Mouse (Mus musculus) G1E (cell line): ENCODE results near the gene Slc25a21. TPM values are rescaled to one million over a fixed set of nuclear protein-coding genes. Genes with fewer than 3 reads are reported as not detected.

Source experiments
- ATAC-seq: 2 replicates; pipeline ENCODE4 v1.8.0; 2016; ENCODE audit warnings: mild to moderate bottlenecking; ENCODE audit not compliant: insufficient number of reproducible peaks, poor library complexity, low FRiP score, severe bottlenecking; ENCODE audit errors: extremely low read depth
- DNase-seq: peaks from one replicate; pipeline ENCODE4 v3.0.0; 2012; ENCODE audit warnings: low spot score
- H3K27me3 ChIP-seq: 2 replicates; pipeline ENCODE4 v1.6.1; 2012; ENCODE audit warnings: mild to moderate bottlenecking, low read length, inconsistent platforms; ENCODE audit not compliant: insufficient read depth
- H3K36me3 ChIP-seq: replicated peaks from 2 replicates; pipeline ENCODE3; 2012; ENCODE audit warnings: mild to moderate bottlenecking, inconsistent platforms
- H3K4me1 ChIP-seq: 2 replicates; pipeline ENCODE4 v1.6.1; 2012; ENCODE audit warnings: low read depth, low read length, inconsistent platforms, mixed read lengths; ENCODE audit not compliant: insufficient read depth
- H3K4me3 ChIP-seq: 2 replicates; pipeline ENCODE4 v1.5.1; 2012; ENCODE audit warnings: low read depth, mild to moderate bottlenecking, inconsistent platforms, low read length, moderate library complexity, mixed read lengths
- H3K9me3 ChIP-seq: replicated peaks from 2 replicates; pipeline ENCODE4 v1.6.1; 2012; ENCODE audit warnings: inconsistent platforms
- CTCF ChIP-seq: IDR thresholded peaks from 2 replicates; pipeline ENCODE4 v1.5.1; 2012; ENCODE audit warnings: low read depth, low read length, inconsistent platforms, mixed read lengths
- GATA1 ChIP-seq: IDR thresholded peaks from 2 replicates; pipeline ENCODE4 v1.6.1; 2012; ENCODE audit warnings: borderline replicate concordance, low read length, inconsistent platforms, mixed read lengths
- GATA2 ChIP-seq: IDR thresholded peaks from 2 replicates; pipeline ENCODE4 v1.6.1; 2012; ENCODE audit warnings: low read depth, low read length, inconsistent platforms, borderline replicate concordance
- POLR2AphosphoS5 ChIP-seq: IDR thresholded peaks from 2 replicates; pipeline ENCODE4 v1.6.1; 2012; ENCODE audit warnings: low read depth, low read length, inconsistent platforms; ENCODE audit not compliant: insufficient replicate concordance
- TAL1 ChIP-seq: conservative IDR thresholded peaks from 2 replicates; pipeline ENCODE4 v1.6.1; 2012; ENCODE audit warnings: low read depth, low read length, inconsistent platforms, mixed read lengths
- polyA plus RNA-seq: library from polyadenylated mRNA; stranded (reverse); fragments of >175 nt; gene quantifications from 2 replicates; pipeline ENCODE4 v1.2.3, GENCODE M21; 2012
- total RNA-seq, 2 experiments: library from RNA; stranded (forward) in 1 of 2; stranded (reverse) in 1 of 2; fragments of 200-1000 nt in 1 of 2; fragments of >200 nt in 1 of 2; fragmentation: Nextera tagmentation in 1 of 2; gene quantifications; 2 replicates each; pipeline ENCODE4 v1.2.3; 2014 to 2017

Slc25a21 gene
- total and polyA plus RNA-seq, 3 experiments = 9.7 to 32.0 (median 14.6) TPM

DNA sequence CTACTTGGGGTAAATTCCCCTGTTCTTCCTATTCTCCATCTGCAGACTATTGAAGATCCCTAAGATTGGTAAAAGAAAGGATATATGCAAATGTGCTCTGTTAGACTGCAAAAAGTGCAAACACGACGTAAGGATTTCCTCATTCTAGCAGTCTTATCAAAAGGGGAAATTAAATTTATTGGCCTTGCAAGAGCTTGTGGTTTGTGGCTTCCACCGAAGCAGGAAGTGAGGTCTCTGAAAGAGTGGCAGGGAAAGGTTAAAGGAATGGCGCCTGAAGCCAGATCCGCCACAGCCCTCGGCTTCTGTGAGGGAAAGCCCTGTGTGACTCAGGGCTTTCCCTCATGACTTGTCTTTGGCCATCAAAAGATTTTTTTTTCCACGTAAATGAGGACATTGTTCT, 519.7 kb downstream of the Slc25a21 start:
- peaks cover 44% of the 10 kb centered on the region for H3K27me3 ChIP-seq
- ATAC-seq = peak; percentile 81

DNA sequence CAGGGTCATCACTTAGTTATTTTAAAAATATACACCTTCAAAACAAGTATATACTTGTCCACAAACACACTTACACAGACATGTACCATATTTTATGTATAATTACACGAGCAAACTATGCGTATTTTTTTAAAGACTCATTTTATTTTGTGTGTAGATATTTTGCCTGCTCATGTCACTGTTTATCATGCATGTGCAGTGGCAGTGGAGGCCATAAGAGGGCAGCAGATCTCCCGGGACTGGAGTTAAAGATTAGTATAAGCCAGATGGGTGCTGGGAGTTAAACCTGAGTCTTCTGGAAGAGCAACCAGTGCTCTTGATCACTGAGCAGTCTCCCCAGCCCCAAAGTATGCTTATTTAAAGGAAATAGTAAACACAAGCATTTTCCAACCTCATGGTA, 522.5 kb downstream of the Slc25a21 start:
- Histone ChIP-seq H3K36me3 (no peaks in the 10 kb centered on the region), H3K4me1 (peaks cover 13% of the 10 kb centered on the region), H3K9me3 (no peaks in the 10 kb centered on the region), H3K4me3 (no peak overlapping the region), H3K27me3 (peaks cover 40% of the 10 kb centered on the region)
- peak; percentile 50; the same call in 1 of the 2 replicates for ATAC-seq
- TF ChIP-seq TAL1 (no peak), CTCF (peak; percentile 57)
- no peak for DNase-seq

More for the DNA sequence above, 519.7 kb downstream of the Slc25a21 start:
- Histone ChIP-seq H3K4me1 (peaks cover 13% of the 10 kb centered on the region), H3K9me3 (no peaks in the 10 kb centered on the region), H3K36me3 (no peaks in the 10 kb centered on the region), H3K4me3 (no peak overlapping the region)
- no peak for TF ChIP-seq CTCF
- TF ChIP-seq GATA1 = no peak
- TF ChIP-seq POLR2AphosphoS5 = no peak
- DNase-seq = peak; percentile 60

DNA sequence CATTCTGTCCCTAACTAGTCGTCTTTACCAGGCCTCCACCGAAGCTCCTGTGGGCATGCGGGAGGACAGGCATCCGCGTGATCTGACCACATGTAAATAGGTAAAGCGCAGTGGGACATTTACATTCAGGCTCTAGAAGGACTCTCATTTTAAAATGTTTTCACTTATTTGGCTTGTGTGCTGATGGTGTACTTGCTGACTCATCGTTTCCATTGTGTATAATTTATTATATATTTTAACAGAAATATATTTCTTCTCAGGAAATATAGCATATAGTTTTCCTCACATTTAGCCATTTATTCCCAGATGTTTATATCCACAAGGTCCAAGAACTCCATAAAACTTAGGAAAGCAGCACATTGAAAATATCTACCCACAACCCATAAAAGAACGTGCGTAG, 526.5 kb downstream of the Slc25a21 start:
- DNase-seq = no peak
- Histone ChIP-seq H3K27me3 (peaks cover 30% of the 10 kb centered on the region), H3K4me3 (no peak overlapping the region), H3K9me3 (no peaks in the 10 kb centered on the region), H3K4me1 (no peaks in the 10 kb centered on the region), H3K36me3 (no peaks in the 10 kb centered on the region)
- TF ChIP-seq POLR2AphosphoS5 = no peak
- no peak for TF ChIP-seq TAL1
- TF ChIP-seq GATA2 = no peak
- no peak for TF ChIP-seq CTCF
- TF ChIP-seq GATA1 = no peak
- ATAC-seq = no peak

DNA sequence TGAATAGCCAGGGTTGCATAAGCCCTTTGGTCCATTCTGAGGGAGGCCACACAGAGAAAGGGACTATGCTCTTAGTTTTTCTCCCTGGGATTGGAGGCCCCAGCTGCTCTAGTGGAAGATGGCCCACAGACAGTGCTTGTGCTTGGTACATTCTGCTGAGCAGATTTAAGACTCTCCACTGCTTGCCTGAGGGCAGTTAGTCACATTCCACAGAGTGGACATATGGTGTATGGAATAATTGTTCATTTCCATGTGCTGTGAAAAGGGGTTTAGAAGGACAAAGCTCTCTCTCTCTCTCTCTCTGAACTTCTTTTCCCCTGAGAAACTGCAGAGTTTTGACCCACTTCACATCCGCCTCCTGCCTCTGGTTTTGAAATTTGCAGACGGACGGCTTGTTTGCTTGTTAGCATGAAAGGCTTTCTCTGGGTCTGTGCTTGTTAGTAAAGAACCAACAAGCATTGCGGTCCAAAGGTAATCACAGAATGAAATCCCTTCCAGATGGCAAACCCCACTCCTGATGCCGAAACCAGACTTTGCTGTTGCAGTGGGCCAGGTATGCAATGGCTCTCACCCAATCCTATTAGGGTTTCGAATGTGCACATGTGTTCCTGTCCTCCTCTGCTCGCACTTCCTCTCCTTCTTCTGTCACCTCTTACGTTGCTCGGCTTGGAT, 527.7 kb downstream of the Slc25a21 start:
- Histone ChIP-seq H3K27me3 (peaks cover 30% of the 10 kb centered on the region), H3K36me3 (no peaks in the 10 kb centered on the region), H3K4me3 (no peak overlapping the region), H3K4me1 (no peaks in the 10 kb centered on the region), H3K9me3 (no peaks in the 10 kb centered on the region)
- no peak for ATAC-seq
- no peak for DNase-seq
- TF ChIP-seq TAL1 = no peak
- TF ChIP-seq CTCF = no peak
- TF ChIP-seq GATA2 = no peak
- no peak for TF ChIP-seq POLR2AphosphoS5
- no peak for TF ChIP-seq GATA1

Other genes starting within 250 kb of the Slc25a21 start
- gene Prps1l3, start 32.9 kb upstream of the Slc25a21 start, total RNA-seq (2014; fragmentation: Nextera tagmentation) = 130 and 142 TPM in 2 replicates
- 191 and 203 TPM in 2 replicates for gene Prps1l3, start 32.9 kb upstream of the Slc25a21 start, total RNA-seq (2017)
- gene Prps1l3, start 32.9 kb upstream of the Slc25a21 start, polyA plus RNA-seq = 39.2 and 41.0 TPM in 2 replicates
- gene Mipol1, start 33.0 kb upstream of the Slc25a21 start, total RNA-seq (2014; fragmentation: Nextera tagmentation) = 44.8 and 49.7 TPM in 2 replicates
- gene Mipol1, start 33.0 kb upstream of the Slc25a21 start, total RNA-seq (2017) = 17.4 and 23.7 TPM in 2 replicates
- 4.4 and 5.2 TPM in 2 replicates for gene Mipol1, start 33.0 kb upstream of the Slc25a21 start, polyA plus RNA-seq